Mouse (Mus musculus): ENCODE measurements around the gene Mctp1. TPM values are rescaled to one million over a fixed set of nuclear protein-coding genes. Genes with fewer than 3 reads are reported as not detected.

The Mctp1 gene
- total and polyA plus RNA-seq, 3 experiments: not detected

GRCm38 (mm10) chr13:76566024-76566423 lies 181.7 kb downstream of the Mctp1 start:
- no peak overlapping the region for H3K27ac ChIP-seq (ENCODE audit: control insufficient read depth, low read depth, low read length)
- no peak overlapping the region for H3K4me3 ChIP-seq (ENCODE audit: control insufficient read depth in 1 of 2, insufficient read depth in 1 of 2, low read depth in 2 of 2, low read length in 2 of 2)
- H3K9me3 ChIP-seq (replicated peaks; ENCODE audit: insufficient read depth, low read length): no peaks in the 10 kb centered on the region
- peak; percentile 7 for DNase-seq (ENCODE audit: low read depth, low spot score)
- TF ChIP-seq TCF12 (IDR thresholded peaks at IDR 0.05; ENCODE audit: low read depth, low read length): no peak
- no peak for TF ChIP-seq BHLHE40 (IDR thresholded peaks at IDR 0.05; ENCODE audit: borderline replicate concordance, low read depth, low read length)
- TF ChIP-seq ZNF384 (IDR thresholded peaks at IDR 0.05; ENCODE audit: low read depth, low read length): no peak
- no peak for TF ChIP-seq CHD1 (IDR thresholded peaks at IDR 0.05; ENCODE audit: low read depth, low read length)
- no peak for TF ChIP-seq MAFK (IDR thresholded peaks at IDR 0.05; ENCODE audit: borderline replicate concordance, low read depth, low read length)
- no peak for TF ChIP-seq TAL1 (IDR thresholded peaks at IDR 0.05; ENCODE audit: low read length)
- TF ChIP-seq MAZ (IDR thresholded peaks at IDR 0.05; ENCODE audit: low read depth, low read length): no peak
- TF ChIP-seq POLR2AphosphoS5 (IDR thresholded peaks at IDR 0.05; ENCODE audit: borderline replicate concordance, low read depth, low read length): no peak
- no peak for TF ChIP-seq SIN3A (IDR thresholded peaks at IDR 0.05; ENCODE audit: low read length)
- no peak for TF ChIP-seq GABPA (IDR thresholded peaks at IDR 0.05; ENCODE audit: low read depth, low read length)
- TF ChIP-seq ZMIZ1 (IDR thresholded peaks at IDR 0.05; ENCODE audit: low read depth, low read length): no peak
- no peak for TF ChIP-seq MEF2A (IDR thresholded peaks at IDR 0.05; ENCODE audit: extremely low read depth, insufficient replicate concordance, low read depth, low read length, poor library complexity, severe bottlenecking)
- TF ChIP-seq TBP (IDR thresholded peaks at IDR 0.05; ENCODE audit: low read depth, low read length): no peak
- TF ChIP-seq NELFE (IDR thresholded peaks at IDR 0.05; ENCODE audit: low read depth, low read length): no peak
- no peak for TF ChIP-seq MXI1 (IDR thresholded peaks at IDR 0.05; ENCODE audit: low read depth, low read length)
- TF ChIP-seq POLR2A (IDR thresholded peaks at IDR 0.05; ENCODE audit: control insufficient read depth in 1 of 2, insufficient read depth in 1 of 2, low read depth in 1 of 2, low read length in 2 of 2, poor library complexity in 1 of 2): no peak
- TF ChIP-seq E2F4 (IDR thresholded peaks at IDR 0.05; ENCODE audit: borderline replicate concordance, low read depth, low read length): no peak
- H3K4me1 ChIP-seq (ENCODE audit: control insufficient read depth in 1 of 2, insufficient read depth in 2 of 2, low read length in 2 of 2): no peaks in the 10 kb centered on the region
- H3K79me2 ChIP-seq (ENCODE audit: control insufficient read depth, insufficient read depth, low read length, poor library complexity): no peaks in the 10 kb centered on the region
- no peaks in the 10 kb centered on the region for H3K27me3 ChIP-seq (ENCODE audit: control insufficient read depth in 1 of 2, insufficient read depth in 2 of 2, low read length in 2 of 2)
- H3K36me3 ChIP-seq (ENCODE audit: control insufficient read depth in 1 of 2, insufficient read depth in 2 of 2, low read length in 2 of 2): no peaks in the 10 kb centered on the region
- no peak overlapping the region for H3K9ac ChIP-seq (ENCODE audit: control insufficient read depth, low read depth, low read length, poor library complexity, severe bottlenecking)

- no peak overlapping the region for H3K4me3 ChIP-seq (ENCODE audit: control insufficient read depth in 1 of 2, insufficient read depth in 1 of 2, low read depth in 2 of 2, low read length in 2 of 2)
- H3K27me3 ChIP-seq (ENCODE audit: control insufficient read depth in 1 of 2, insufficient read depth in 2 of 2, low read length in 2 of 2): no peaks in the 10 kb centered on the region
- H3K79me2 ChIP-seq (ENCODE audit: control insufficient read depth, insufficient read depth, low read length, poor library complexity): no peaks in the 10 kb centered on the region
- H3K27ac ChIP-seq (ENCODE audit: control insufficient read depth, low read depth, low read length): no peak overlapping the region
- TF ChIP-seq TCF12 (IDR thresholded peaks at IDR 0.05; ENCODE audit: low read depth, low read length) (no peak), MAFK (IDR thresholded peaks at IDR 0.05; ENCODE audit: borderline replicate concordance, low read depth, low read length) (no peak), UBTF (IDR thresholded peaks at IDR 0.05; ENCODE audit: borderline replicate concordance, insufficient read depth, low read depth, low read length) (no peak)
- no peak for DNase-seq (ENCODE audit: low read depth, low spot score)
- no peaks in the 10 kb centered on the region for H3K4me1 ChIP-seq (ENCODE audit: control insufficient read depth in 1 of 2, insufficient read depth in 2 of 2, low read length in 2 of 2)
- H3K9me3 ChIP-seq (replicated peaks; ENCODE audit: insufficient read depth, low read length): no peaks in the 10 kb centered on the region
- no peak overlapping the region for H3K9ac ChIP-seq (ENCODE audit: control insufficient read depth, low read depth, low read length, poor library complexity, severe bottlenecking)
- no peaks in the 10 kb centered on the region for H3K36me3 ChIP-seq (ENCODE audit: control insufficient read depth in 1 of 2, insufficient read depth in 2 of 2, low read length in 2 of 2)
These were observed 183.1 kb downstream of the Mctp1 start for GRCm38 (mm10) chr13:76567448-76567847.
